Mouse (Mus musculus) right cerebral cortex, postnatal 14 days (tissue): ENCODE results near the gene Actg2.
"Not testable (repeated sequence)": the region's sequence is repeated elsewhere in the genome, so short reads cannot be mapped to it uniquely, and the experiment has no call there.

Experiments used
- DNase-seq: peaks from one replicate; pipeline ENCODE4 v3.0.0; 2022

Actg2 gene

GRCm38 (mm10) chr6:83536028-83536794 lies at the start of gene Actg2:
TSS of gene Actg2 (minus strand) at chr6:83536265.
- no peak for DNase-seq

DNA sequence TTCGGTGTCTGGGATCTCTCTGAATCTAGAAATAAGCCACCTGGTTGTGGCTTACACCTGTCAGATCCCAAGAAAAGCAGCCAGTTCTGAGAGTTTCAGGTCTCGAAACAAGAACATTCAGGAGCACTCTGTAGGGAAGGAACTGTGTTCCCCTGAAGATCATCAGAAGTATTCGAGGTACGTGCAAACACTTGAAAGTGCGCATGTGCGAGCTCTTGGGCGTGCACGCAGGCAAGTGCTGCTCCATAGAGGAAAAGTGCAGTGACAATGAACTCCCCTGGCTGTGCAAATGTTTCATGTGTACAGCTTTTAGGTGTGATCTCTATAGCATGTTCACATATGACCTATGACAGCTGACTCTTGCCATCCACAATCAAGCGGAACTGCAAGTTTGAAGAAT lies 49.3 kb upstream of the Actg2 start:
- not testable (repeated sequence) for DNase-seq

GRCm38 (mm10) chr6:83583591-83583990 lies 47.5 kb upstream of the Actg2 start:
- no peak for DNase-seq

DNA sequence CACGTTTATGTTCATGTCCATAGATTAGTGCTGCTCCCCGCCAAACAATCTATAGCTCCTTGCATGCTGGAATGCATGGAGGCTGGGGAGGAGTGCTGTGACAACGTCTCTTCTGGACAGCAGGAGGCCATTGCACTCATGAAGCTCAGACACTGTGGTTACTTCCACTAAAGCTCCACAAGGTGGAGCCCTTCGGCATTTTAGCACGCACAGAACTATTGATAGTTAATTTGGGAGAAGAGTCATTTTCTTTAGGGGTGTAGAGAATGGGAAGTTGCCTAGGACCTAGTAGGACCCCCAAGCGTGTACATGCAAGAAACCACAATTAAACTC lies 46.8 kb upstream of the Actg2 start:
- peak; percentile 43 for DNase-seq

DNA sequence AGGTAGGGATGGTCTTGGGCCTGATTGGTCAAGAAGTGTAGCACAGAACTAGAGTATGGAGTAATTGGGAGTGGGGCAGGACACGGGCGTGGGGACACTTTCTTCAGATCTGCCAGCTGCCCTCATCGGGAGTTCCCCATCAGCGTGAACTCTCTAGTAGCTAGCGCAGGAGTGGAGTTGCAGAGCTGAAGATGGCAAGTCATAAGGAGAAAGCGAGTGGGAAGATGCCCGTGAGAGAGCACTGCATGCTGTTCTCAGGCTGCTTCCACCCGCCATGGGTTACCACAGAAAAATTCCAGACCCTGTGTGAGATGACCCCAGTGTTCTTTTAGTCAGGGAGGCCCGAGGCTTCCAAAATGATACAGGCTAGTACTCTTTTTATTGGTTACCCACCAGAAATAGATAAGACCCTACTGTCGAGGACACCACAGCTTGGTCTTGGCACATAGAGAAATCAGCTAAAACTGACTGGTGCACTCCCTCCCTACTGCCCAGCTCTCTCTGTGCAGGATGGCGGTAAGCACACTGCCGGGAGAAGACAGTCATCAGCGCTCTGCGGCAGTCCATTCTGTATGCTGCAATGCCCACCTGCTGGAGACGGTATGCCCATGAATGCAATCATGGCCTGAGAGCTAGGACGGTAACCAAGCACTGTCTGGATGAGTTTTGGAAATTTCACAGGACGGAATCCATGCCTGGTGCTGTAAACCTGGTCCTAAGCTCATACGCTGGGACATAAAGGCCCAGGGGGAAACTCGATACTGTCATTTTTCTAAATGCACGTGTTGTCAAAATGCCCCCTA lies 46.3 kb upstream of the Actg2 start:
- DNase-seq: no peak

- DNase-seq: no peak
Observed at GRCm38 (mm10) chr6:83577534-83577933, 41.5 kb upstream of the Actg2 start.

- DNase-seq: no peak
Observed at GRCm38 (mm10) chr6:83575609-83576008, 39.5 kb upstream of the Actg2 start.

- no peak for DNase-seq
Observed at GRCm38 (mm10) chr6:83572671-83573070, 36.6 kb upstream of the Actg2 start, which contains the start of gene Stambp. TSS of gene Stambp (minus strand) at chr6:83572729.

- DNase-seq: peak; percentile 88
Observed at GRCm38 (mm10) chr6:83571840-83572667, 36.0 kb upstream of the Actg2 start.

- DNase-seq: no peak
Observed at GRCm38 (mm10) chr6:83568901-83569862, 33.1 kb upstream of the Actg2 start.

DNA sequence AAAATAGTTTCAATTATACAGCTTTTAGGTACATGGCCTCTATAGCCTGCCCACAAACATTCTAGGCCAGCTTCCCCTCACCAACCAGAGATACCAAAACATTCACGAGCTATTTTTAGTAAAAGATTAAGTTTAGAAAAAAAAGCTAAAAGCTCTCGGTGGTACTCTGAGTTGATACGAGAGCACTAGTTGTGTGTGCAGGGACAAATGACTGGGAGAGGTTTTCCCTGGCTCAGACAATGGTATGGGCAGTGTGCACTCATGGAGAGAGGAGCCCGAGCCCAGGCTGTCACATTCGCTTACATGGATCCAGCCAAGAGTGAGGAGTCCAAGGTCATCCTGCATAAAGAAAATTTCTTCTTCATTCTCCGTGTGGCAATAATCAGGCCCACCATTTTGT lies 19.9 kb upstream of the Actg2 start:
- no peak for DNase-seq

DNA sequence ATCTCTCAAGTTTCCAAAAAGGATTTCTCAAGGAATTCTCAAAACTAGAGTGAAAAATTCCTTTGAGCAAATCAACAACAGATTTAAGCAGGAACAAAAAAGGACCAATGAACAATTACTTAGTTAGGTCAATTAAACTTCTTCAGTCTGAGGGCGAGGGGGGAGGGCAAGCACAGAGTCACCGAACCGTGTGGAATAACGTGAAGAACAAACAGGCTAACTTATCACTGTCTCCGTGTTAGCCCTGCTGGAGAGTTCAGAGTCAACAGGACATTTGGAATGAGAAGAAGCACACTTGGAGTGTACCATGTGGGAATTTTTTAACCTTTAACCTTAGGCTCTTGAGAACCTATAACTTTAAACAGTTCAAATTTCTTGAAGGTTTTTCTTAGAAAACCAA lies 12.3 kb upstream of the Actg2 start:
- no peak for DNase-seq

DNA sequence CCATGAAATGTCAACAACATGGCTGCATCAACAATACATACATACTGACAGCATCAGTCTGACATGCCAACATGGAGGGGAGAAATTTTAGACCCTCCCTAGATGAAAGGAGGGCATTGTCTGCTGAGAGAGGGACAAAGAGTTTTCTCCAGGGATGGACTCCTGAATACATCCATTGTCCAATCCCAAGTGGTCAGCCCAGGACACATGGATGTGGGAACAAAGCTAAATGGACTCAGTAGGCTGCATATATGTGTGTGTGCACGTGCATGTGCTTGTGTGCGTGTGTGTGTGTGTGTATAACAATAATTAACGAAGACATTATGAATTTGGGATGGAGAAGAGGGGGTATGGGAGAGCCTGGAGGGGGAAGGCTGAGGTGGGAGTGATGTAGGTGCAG lies 9.7 kb upstream of the Actg2 start:
- no peak for DNase-seq

DNA sequence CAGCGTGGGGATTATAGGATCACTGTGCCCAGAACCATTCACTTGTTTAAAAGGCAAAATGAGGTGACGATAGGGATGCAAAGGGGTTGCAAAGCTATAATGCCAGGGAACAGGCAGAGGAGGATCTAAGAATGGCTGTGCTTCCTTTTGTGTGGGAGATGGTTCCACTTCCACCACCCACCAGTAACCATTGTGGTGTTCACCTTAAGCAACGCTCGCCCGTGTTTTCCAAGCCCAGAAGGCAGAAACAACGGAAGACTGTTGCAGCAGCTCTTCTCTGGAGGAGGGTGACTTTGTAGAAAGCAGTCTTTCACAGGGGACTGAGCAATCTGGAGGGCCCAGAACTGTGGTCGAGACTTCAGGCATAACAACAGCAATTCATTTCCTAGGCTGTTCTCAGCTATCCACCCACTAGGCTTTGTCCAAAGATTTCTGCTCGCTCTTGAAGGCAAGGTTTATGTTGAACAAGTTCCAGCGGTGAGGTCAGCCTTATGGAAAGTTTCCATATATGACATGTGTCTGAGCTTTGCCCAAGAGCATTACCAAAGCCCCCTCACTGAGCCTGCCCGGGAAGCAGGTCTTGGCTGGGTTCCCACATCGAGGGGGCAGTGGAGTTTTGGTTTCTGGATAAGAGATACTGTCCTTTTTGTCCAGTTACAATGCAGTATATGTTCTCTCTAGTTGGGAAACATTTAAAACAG lies 5.8 kb upstream of the Actg2 start:
- no peak for DNase-seq

- DNase-seq: peak; percentile 35
Observed at GRCm38 (mm10) chr6:83540017-83540416, 4.0 kb upstream of the Actg2 start.

DNA sequence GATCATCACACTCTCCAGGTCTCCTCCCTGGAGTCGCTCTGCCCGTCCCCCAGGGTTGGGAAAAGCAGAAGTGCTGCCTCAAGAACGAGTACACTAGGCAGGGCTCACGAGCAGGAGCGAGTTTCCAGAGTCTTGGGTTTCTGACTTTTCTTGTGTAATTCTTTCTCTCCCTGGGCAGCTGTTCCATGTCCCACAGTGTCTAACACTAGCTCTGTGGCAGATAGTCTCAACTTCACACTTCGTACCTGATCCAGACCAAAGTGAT lies 662 bp upstream of the Actg2 start:
- DNase-seq: no peak

- DNase-seq: no peak
Observed at GRCm38 (mm10) chr6:83532608-83533007, 3.5 kb downstream of the Actg2 start.

- DNase-seq: no peak
Observed at GRCm38 (mm10) chr6:83523194-83523593, 12.9 kb downstream of the Actg2 start.

GRCm38 (mm10) chr6:83521784-83522183 lies 14.3 kb downstream of the Actg2 start:
- no peak for DNase-seq

- no peak for DNase-seq
Observed at GRCm38 (mm10) chr6:83518637-83519036, 17.4 kb downstream of the Actg2 start.

- DNase-seq: no peak
Observed at GRCm38 (mm10) chr6:83515172-83515571, 20.9 kb downstream of the Actg2 start.

DNA sequence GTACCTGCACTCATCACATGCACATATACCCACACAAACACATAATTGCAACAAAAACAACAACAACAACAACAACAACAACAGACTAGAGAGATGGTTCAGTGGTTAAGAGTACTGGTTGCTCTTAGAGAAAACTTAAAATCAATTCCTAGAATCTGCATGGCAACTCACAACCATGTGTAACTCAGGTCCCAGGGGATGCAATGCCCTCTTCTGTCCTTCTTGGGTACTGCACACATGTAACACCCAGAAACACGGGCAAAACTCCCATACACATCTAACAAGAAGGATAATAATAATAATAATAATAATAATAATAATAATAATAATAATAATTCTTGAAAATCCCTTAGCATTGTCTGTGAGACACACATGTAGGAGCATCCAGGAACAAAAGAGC lies 23.6 kb downstream of the Actg2 start:
- peak; percentile 72 for DNase-seq
